Mouse (Mus musculus): ENCODE results near the gene Myo9b. TPM values are rescaled to one million over a fixed set of nuclear protein-coding genes. Genes with fewer than 3 reads are reported as not detected.
A peak's percentile ranks its signal among the peaks of the same experiment; 100 is the strongest.
"Not testable (repeated sequence)": the region's sequence is repeated elsewhere in the genome, so short reads cannot be mapped to it uniquely, and the experiment has no call there.

Myo9b gene
- 15.7 and 16.9 TPM in 2 replicates for polyA plus RNA-seq (2014; fragmentation: Nextera tagmentation; extraction: Ambion mirVana)

DNA sequence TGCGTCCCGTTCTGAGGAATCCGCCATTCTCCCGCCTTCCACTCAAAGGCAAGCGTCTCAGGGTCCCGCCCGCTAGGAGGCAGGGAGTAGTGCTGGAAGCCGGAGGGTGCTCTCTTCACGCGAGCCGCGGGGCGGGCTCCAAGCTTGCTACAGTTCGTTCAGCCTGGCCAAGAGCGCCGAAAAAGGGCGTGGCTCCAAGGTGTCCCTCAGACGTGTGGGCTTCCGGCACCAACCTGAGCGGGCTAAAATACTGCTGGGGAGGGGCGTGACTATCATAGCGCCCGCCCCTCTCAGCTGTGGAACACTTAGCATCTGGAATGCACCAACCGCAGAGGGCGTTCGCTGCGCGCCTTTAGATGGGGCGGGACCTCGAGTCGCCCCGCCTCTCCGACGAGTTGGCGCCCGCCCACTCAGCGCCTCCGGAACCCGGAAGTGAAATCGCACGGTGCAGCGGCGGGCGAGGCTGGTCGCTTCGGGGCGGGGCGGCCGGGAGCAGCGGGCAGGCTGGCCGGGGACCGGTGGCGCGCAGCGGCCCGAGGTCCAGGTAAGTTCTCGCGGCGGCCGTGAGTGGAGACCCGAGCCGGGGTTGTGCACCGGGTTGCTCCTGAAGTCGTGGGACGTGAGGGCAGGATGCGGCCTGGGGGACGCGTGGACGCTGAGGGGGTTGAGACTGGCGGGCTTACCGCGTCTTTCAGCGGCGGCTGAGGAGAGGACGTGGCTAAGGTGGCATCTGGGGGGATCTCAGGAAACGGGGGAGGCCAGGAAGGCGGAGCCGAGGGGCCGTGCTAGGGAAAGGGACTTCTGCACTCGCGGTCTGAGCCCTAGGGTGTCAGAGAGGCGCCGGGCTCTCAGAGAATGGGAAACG is at the start of gene Myo9b, which contains the start of gene Haus8:
Gene Myo9b (plus strand): TSS at position 429 of the 865 bp plus-strand sequence.
Gene Haus8 (minus strand): TSS at position 649 of the 865 bp plus-strand sequence.
- peaks cover 21% of the 10 kb centered on the region for H3K4me1 ChIP-seq (replicated peaks; ENCODE audit: control insufficient read depth, insufficient read depth, low read length)
- ATAC-seq (ENCODE audit: low FRiP score), result peak; percentile 99

DNA sequence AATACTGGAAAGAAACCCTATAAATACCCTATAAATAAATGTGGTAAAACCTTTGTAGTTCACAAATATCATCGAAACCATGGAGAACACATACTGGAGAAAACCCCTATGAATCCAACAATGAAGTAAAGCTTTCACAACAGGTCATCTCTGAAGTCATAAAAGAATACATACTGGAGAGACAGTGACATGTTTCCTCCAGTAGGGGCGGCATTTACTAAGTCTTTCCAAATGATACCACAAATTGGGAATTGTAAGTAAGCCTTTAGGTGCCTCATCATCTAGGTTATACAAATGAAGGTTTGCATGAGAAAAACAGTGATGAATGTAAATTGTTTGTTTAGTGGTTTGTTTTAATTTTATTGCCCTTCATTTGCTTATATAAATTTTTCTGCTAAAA is 48.0 kb upstream of the Myo9b start:
- no peaks in the 10 kb centered on the region for H3K27me3 ChIP-seq (ENCODE audit: control insufficient read depth, insufficient read depth, low read length)
- 52% methylated on average over 2 of the region's 2 CpGs for WGBS

More for the DNA sequence above, at the start of gene Myo9b, which contains the start of gene Haus8:
- under 1% methylated on average over 82 of the region's 84 CpGs for WGBS
- H3K9ac ChIP-seq, result peak within 1 kb of the TSS; percentile 63
- peak within 1 kb of the TSS; percentile 75 for H3K27ac ChIP-seq
- peak; percentile 96 for DNase-seq (ENCODE audit: low spot score)
- H3K27me3 ChIP-seq (ENCODE audit: control insufficient read depth, insufficient read depth, low read length), result no peaks in the 10 kb centered on the region
- H3K36me3 ChIP-seq (replicated peaks; ENCODE audit: control insufficient read depth, insufficient read depth), result no peaks in the 10 kb centered on the region
- H3K4me2 ChIP-seq (replicated peaks), result peak within 1 kb of the TSS; percentile 72
- peak within 1 kb of the TSS; percentile 76 for H3K4me3 ChIP-seq (replicated peaks; ENCODE audit: low read length)
- H3K9me3 ChIP-seq (ENCODE audit: control insufficient read depth, low read length), result no peaks in the 10 kb centered on the region

DNA sequence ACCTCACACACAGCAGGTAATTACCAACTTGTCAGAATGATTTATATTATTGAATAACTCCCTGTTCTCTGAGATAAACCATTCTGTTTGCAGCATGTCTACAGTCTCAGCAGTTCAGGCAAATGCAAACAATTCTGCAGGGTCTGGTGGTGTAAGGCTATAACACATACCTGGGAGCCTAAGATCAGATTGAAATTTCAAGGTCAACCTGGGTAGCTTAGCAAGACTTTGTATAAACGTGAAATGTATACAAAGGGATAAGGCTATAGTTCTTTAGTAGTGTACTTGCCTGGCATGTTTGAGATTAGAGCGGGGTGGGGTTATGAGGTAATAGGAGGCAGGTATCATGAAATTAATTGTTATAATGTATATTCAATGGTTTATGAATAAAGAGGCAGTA is 29.8 kb upstream of the Myo9b start:
- Histone ChIP-seq H3K4me2 (replicated peaks) (no peak overlapping the region), H3K36me3 (replicated peaks; ENCODE audit: control insufficient read depth, insufficient read depth) (no peaks in the 10 kb centered on the region), H3K9me3 (ENCODE audit: control insufficient read depth, low read length) (no peaks in the 10 kb centered on the region), H3K9ac (no peak overlapping the region), H3K27me3 (ENCODE audit: control insufficient read depth, insufficient read depth, low read length) (no peaks in the 10 kb centered on the region), H3K4me1 (replicated peaks; ENCODE audit: control insufficient read depth, insufficient read depth, low read length) (no peaks in the 10 kb centered on the region), H3K4me3 (replicated peaks; ENCODE audit: low read length) (no peak overlapping the region), H3K27ac (no peak overlapping the region)
- ATAC-seq (ENCODE audit: low FRiP score), result no peak
- 77% methylated on average over 2 of the region's 2 CpGs for WGBS
- no peak for DNase-seq (ENCODE audit: low spot score)

More for the DNA sequence above, 48.0 kb upstream of the Myo9b start:
- Histone ChIP-seq H3K9me3 (ENCODE audit: control insufficient read depth, low read length) (no peaks in the 10 kb centered on the region), H3K4me2 (replicated peaks) (no peak overlapping the region), H3K27ac (no peak overlapping the region), H3K9ac (no peak overlapping the region), H3K4me1 (replicated peaks; ENCODE audit: control insufficient read depth, insufficient read depth, low read length) (no peaks in the 10 kb centered on the region), H3K4me3 (replicated peaks; ENCODE audit: low read length) (no peak overlapping the region), H3K36me3 (replicated peaks; ENCODE audit: control insufficient read depth, insufficient read depth) (no peaks in the 10 kb centered on the region)
- DNase-seq (ENCODE audit: low spot score) (no peak), ATAC-seq (ENCODE audit: low FRiP score) (no peak)

DNA sequence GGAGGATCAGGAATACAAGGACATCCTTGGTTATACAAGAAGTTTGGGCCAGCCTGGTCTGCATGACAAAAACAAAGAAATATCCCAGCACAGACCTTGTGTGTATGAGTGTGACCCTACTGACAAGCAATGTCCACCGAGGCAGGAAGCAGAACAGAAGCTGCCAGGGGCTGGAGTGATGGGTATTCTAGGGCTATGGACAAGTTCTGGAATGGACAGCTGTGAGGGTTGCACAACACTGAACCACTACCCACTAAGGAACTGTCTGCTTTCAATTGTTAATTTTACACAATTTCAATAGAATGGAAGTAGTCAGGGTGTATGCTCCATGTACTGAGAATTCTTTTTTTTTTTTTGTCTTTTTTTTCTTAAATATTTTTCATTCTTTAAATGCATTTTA is 24.3 kb upstream of the Myo9b start:
- ATAC-seq (ENCODE audit: low FRiP score), result no peak
- H3K27ac ChIP-seq, result no peak overlapping the region
- H3K9me3 ChIP-seq (ENCODE audit: control insufficient read depth, low read length), result no peaks in the 10 kb centered on the region
- no peaks in the 10 kb centered on the region for H3K4me1 ChIP-seq (replicated peaks; ENCODE audit: control insufficient read depth, insufficient read depth, low read length)
- no peaks in the 10 kb centered on the region for H3K27me3 ChIP-seq (ENCODE audit: control insufficient read depth, insufficient read depth, low read length)
- no peak overlapping the region for H3K9ac ChIP-seq
- no peak for DNase-seq (ENCODE audit: low spot score)
- no peak overlapping the region for H3K4me2 ChIP-seq (replicated peaks)
- H3K4me3 ChIP-seq (replicated peaks; ENCODE audit: low read length), result no peak overlapping the region
- H3K36me3 ChIP-seq (replicated peaks; ENCODE audit: control insufficient read depth, insufficient read depth), result peaks cover 22% of the 10 kb centered on the region
- WGBS, result 95% methylated on average over 1 of the region's 1 CpGs

DNA sequence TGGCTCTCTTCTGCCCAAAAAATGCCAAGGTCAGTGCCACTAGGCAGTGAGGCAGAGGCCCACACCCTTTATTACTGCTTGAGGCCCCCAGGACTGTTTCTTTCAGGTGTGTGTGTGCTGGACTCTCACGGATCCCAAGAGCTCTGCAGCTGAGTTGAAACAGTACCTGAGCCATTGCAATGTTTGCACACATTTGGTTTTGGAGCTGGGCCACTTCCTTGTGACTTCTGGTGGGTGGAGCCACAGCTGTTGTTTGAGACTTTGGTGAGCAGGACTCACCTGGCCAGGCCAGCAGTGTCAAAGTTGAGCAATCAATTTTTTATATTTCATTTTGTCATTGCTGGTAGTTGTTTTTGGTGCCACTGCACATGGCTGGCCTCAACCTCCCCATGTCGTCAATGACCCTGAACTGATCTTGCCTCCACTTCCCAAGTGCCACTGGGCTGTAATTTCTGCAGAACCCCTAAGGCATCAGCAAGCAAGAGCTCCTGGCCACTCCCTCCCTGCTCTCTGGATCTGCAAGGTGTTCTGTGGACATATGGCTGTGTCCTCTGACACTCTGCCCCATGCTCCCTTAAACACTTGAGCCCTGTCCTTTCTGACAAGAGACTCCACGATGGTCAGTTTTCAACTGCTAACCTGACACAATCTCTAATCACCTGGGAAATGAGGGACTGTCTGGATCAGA is 15.8 kb upstream of the Myo9b start:
- H3K4me1 ChIP-seq (replicated peaks; ENCODE audit: control insufficient read depth, insufficient read depth, low read length), result no peaks in the 10 kb centered on the region
- no peak overlapping the region for H3K27ac ChIP-seq
- H3K4me2 ChIP-seq (replicated peaks), result no peak overlapping the region
- H3K9ac ChIP-seq, result no peak overlapping the region
- H3K4me3 ChIP-seq (replicated peaks; ENCODE audit: low read length), result no peak overlapping the region
- DNase-seq (ENCODE audit: low spot score), result no peak
- WGBS, result 98% methylated on average over 3 of the region's 3 CpGs
- H3K27me3 ChIP-seq (ENCODE audit: control insufficient read depth, insufficient read depth, low read length), result no peaks in the 10 kb centered on the region
- ATAC-seq (ENCODE audit: low FRiP score), result no peak
- H3K36me3 ChIP-seq (replicated peaks; ENCODE audit: control insufficient read depth, insufficient read depth), result peaks cover 50% of the 10 kb centered on the region
- H3K9me3 ChIP-seq (ENCODE audit: control insufficient read depth, low read length), result no peaks in the 10 kb centered on the region

DNA sequence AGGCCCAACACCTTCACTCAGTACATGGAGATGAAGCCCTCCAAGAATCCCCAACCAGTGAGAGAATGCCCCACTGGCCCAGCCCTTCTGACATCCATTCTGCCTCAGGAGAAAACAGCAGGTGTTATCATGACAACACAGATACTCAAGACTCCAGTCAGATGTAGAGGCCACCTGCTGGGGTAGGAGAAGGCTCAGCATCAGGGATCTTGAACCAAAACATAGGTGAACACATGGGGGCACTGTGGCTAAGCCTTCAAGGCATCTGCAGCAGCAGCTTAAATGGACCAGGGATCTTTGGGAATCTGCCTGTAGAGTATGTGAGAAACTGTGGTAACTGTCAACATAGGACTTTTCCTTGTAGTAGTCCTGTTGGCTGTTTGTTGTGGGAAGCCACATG is 11.3 kb upstream of the Myo9b start:
- Histone ChIP-seq H3K27ac (no peak overlapping the region), H3K9me3 (ENCODE audit: control insufficient read depth, low read length) (no peaks in the 10 kb centered on the region), H3K4me1 (replicated peaks; ENCODE audit: control insufficient read depth, insufficient read depth, low read length) (no peaks in the 10 kb centered on the region), H3K27me3 (ENCODE audit: control insufficient read depth, insufficient read depth, low read length) (no peaks in the 10 kb centered on the region), H3K4me3 (replicated peaks; ENCODE audit: low read length) (no peak overlapping the region), H3K9ac (no peak overlapping the region), H3K36me3 (replicated peaks; ENCODE audit: control insufficient read depth, insufficient read depth) (peaks cover 33% of the 10 kb centered on the region), H3K4me2 (replicated peaks) (no peak overlapping the region)
- ATAC-seq (ENCODE audit: low FRiP score) (no peak), DNase-seq (ENCODE audit: low spot score) (no peak)

DNA sequence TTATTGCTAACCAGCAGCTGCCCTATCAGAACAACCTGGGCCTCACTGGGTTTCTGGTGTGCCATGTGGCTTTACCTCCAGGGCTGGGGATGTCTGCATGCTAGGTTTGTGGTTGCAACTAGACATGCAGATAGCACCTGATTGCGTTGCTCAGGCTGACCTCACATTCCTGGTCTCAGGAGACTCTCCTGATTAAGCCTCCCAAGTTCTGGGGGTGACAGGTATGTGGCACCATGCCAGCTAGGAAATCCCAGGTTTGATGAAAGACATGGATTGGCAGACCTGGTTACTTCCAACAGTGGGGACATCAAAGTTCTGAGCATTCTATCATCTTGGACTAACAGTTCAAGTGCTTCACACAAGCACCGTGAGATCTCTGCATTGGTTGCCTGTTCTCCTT is 4.8 kb upstream of the Myo9b start:
- no peak overlapping the region for H3K27ac ChIP-seq
- 88% methylated on average over 2 of the region's 2 CpGs for WGBS

DNA sequence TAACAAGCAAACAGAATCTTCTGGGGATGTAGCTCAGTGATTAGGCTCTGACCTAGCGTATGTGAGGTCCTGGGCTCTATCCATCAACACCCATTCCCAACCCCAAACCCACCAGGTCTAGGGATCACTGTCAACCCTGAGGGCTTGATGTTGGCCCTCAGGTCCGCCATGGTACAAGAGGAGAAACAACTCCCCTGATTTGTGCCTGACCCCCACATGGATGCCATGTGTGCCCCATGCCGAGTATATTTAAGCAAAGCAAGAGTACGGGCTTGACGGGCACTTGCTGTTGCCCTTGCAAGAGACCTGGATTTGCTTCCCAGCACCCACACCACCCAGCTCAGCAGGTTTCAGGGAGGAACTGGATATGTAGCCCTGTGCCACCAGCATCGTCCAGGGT is 4.2 kb upstream of the Myo9b start:
- H3K9me3 ChIP-seq (ENCODE audit: control insufficient read depth, low read length); H3K4me1 ChIP-seq (replicated peaks; ENCODE audit: control insufficient read depth, insufficient read depth, low read length); H3K27ac ChIP-seq; H3K27me3 ChIP-seq (ENCODE audit: control insufficient read depth, insufficient read depth, low read length); H3K4me3 ChIP-seq (replicated peaks; ENCODE audit: low read length); DNase-seq (ENCODE audit: low spot score); H3K4me2 ChIP-seq (replicated peaks); H3K36me3 ChIP-seq (replicated peaks; ENCODE audit: control insufficient read depth, insufficient read depth); H3K9ac ChIP-seq; ATAC-seq (ENCODE audit: low FRiP score): not testable (repeated sequence)
- WGBS, result 95% methylated on average over 5 of the region's 6 CpGs

More for the DNA sequence above, 4.8 kb upstream of the Myo9b start:
- H3K9me3 ChIP-seq (ENCODE audit: control insufficient read depth, low read length), result no peaks in the 10 kb centered on the region
- H3K4me3 ChIP-seq (replicated peaks; ENCODE audit: low read length), result no peak overlapping the region
- no peak for DNase-seq (ENCODE audit: low spot score)
- H3K36me3 ChIP-seq (replicated peaks; ENCODE audit: control insufficient read depth, insufficient read depth), result peaks cover 14% of the 10 kb centered on the region
- H3K9ac ChIP-seq, result no peak overlapping the region
- peaks cover 5% of the 10 kb centered on the region for H3K4me1 ChIP-seq (replicated peaks; ENCODE audit: control insufficient read depth, insufficient read depth, low read length)
- no peaks in the 10 kb centered on the region for H3K27me3 ChIP-seq (ENCODE audit: control insufficient read depth, insufficient read depth, low read length)
- ATAC-seq (ENCODE audit: low FRiP score), result no peak
- H3K4me2 ChIP-seq (replicated peaks), result no peak overlapping the region

DNA sequence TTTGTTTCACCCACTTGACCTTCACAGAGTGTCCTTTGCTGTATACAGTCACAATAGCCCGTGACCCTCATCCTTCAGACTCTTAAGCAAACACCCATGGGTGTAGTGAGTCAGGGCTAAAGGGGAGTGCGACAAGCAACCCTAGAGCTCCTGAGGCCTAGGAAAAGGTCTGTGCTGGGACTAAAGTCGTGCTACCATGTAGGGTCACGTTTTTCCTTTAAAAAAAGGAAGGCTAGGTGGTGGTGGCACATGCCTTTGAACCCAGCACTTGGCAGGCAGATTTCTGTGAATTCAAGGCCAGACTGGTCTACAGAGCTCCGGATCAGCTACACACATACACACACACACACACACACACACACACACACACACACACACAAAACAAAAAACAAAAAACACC is 884 bp upstream of the Myo9b start:
- ATAC-seq (ENCODE audit: low FRiP score) (no peak), DNase-seq (ENCODE audit: low spot score) (no peak)
- no peaks in the 10 kb centered on the region for H3K9me3 ChIP-seq (ENCODE audit: control insufficient read depth, low read length)
- H3K4me2 ChIP-seq (replicated peaks), result peak overlapping the region; percentile 72
- no peaks in the 10 kb centered on the region for H3K27me3 ChIP-seq (ENCODE audit: control insufficient read depth, insufficient read depth, low read length)
- H3K4me3 ChIP-seq (replicated peaks; ENCODE audit: low read length), result peak overlapping the region; percentile 76
- peak overlapping the region; percentile 63 for H3K9ac ChIP-seq
- H3K4me1 ChIP-seq (replicated peaks; ENCODE audit: control insufficient read depth, insufficient read depth, low read length), result peaks cover 21% of the 10 kb centered on the region
- 29% methylated on average over 5 of the region's 5 CpGs for WGBS
- no peaks in the 10 kb centered on the region for H3K36me3 ChIP-seq (replicated peaks; ENCODE audit: control insufficient read depth, insufficient read depth)
- peak overlapping the region; percentile 59; the same call in 1 of the 2 replicates for H3K27ac ChIP-seq

Data from hindbrain, embryonic 14.5 days (tissue).